Mouse (Mus musculus): ENCODE results near the gene Unc13d.
"Not testable (repeated sequence)": the region's sequence is repeated elsewhere in the genome, so short reads cannot be mapped to it uniquely, and the experiment has no call there.

The Unc13d gene

GRCm38 (mm10) chr11:116042372-116043138 lies 35.2 kb downstream of the Unc13d start:
- no peak for DNase-seq

- DNase-seq, result no peak
These were observed 35.9 kb downstream of the Unc13d start for GRCm38 (mm10) chr11:116041833-116042232.

DNA sequence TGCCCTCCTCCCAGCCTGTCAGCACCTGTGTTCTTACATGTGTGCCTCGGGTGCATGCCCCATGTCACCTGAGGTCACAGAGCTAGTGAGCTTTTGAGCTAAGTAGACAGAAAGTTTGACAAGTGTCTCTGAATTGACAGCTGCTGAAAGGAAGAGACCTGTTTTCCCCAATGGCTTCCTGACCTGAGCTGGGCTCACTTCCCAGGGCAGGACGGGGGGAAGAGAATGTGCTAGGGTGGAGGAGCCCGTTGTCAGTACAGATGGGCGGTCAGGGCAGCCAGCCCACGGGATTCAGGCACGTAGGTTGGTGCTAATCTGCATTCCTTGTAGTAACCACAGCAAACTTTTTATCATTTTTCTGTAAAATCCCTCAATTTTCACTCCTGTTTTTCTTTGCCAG lies 37.2 kb downstream of the Unc13d start:
- DNase-seq, result no peak

- no peak for DNase-seq
These were observed 39.9 kb downstream of the Unc13d start for GRCm38 (mm10) chr11:116037826-116038225.

GRCm38 (mm10) chr11:116036671-116037070 lies 41.1 kb downstream of the Unc13d start:
- no peak for DNase-seq

- no peak for DNase-seq
These were observed 43.2 kb downstream of the Unc13d start for GRCm38 (mm10) chr11:116034584-116034983.

GRCm38 (mm10) chr11:116030898-116031845 lies 46.6 kb downstream of the Unc13d start:
- peak; percentile 37 for DNase-seq

DNA sequence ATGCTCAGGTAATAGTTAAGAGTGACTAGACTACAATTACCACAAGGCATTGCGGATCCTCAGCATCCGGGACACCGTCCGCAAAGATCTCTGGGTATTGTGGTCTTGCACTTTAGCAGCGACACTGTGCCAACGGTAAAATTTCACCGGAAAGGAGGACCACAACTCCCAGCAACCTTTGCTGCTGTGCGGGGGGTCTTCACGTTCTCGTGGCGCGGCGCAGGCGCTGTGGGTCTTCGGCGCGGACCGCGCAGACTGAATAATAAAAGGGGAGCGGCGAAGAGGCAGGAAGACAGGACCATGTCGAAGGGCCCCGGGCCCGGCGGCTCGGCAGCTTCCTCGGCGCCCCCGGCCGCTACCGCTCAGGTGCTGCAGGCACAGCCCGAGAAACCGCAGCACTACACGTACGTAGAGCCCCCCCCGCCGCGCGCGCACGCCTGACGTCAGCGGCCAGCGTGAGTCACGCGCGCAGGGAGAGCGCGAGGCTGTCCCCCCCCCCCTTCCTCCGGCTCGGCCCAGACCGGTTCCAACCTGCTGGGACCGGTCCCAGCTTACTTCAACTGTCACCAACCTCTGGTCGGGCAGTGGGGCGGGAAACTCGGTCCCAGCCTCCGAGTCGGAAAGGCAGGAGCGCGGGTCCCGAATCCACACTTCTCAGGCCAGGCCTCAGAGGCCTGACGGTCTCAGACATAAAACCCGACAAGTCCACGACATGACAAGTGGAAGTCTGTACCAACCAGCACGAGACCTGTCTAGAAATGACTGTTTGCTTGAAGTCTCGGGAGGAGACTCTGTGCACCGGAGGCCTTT lies 47.5 kb downstream of the Unc13d start, which contains the start of gene Unk:
Gene Unk (plus strand): TSS at position 235 of the 810 bp plus-strand sequence.
- peak; percentile 99 for DNase-seq

DNA sequence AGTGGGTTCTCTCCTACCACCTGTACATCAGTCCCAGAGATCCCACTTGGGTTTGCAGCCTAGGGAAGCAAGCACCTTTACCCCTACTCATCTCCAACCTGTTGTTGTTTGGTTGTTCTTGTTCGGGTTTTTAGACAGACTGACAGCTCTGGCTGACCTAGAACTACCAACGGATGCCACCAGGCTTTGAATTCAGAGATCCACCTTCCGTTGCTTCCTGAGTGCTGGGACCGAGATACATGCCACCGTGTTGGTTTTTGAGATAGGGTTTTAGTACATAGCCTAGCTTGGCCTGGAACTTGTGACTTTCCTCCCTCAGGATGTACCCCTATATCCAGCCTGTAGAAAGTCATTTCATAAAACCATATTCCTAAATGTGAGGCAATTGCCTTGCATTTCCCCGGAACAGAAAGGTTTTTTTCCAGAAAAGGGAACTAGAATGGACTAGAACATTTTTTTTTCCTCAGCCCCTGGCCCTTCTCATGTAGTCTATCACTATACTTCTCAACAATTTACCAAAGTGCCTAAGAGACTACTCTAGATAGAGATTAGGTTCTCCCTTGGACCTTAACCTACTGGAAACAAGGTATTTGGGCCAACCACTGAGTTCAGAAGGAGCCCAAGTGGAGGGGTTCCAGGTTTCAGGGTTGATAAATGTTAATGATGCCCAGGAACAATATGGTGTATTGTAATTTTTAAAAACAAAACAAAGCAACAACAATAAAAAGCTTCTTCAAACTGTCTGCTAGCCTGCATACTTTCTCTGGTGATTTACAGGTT lies 48.5 kb downstream of the Unc13d start:
- DNase-seq, result no peak

DNA sequence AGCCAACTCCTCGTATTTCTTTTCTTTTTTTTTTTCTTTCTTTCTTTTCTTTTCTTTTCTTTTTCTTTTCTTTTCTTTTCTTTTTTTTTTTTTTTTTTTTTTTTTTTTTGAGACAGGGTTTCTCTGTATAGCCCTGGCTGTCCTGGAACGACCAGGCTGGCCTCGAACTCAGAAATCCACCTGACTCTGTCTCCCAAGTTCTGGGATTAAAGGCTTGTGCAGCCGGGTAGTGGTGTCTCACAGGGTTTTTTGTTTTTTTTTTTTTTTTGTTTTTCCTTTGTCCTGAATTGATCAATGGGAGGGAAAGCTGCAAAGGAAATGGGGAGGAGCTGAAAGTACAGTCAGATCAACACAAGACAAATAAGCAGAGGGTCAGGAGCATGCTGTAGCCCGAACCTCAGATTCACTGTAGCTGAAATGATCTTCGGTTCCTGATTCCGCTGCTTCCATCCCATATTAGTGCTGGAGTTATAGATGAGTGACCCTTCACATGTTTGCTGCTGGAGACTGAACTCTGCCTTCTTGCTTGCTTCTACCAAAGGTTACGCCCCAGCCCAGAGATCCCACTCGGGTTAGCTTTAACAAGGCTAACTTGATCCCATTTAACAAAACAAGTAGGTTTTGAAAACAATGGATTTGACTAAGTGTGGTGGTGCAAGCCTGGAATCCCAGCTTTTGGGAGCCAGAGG lies 49.4 kb downstream of the Unc13d start:
- DNase-seq, result no peak

GRCm38 (mm10) chr11:116027756-116028155 lies 50.0 kb downstream of the Unc13d start, which contains the start of gene H3f3b:
TSS of gene H3f3b (minus strand) at chr11:116027962.
- no peak for DNase-seq

- DNase-seq, result no peak
These were observed 52.5 kb downstream of the Unc13d start for GRCm38 (mm10) chr11:116025056-116025845.

DNA sequence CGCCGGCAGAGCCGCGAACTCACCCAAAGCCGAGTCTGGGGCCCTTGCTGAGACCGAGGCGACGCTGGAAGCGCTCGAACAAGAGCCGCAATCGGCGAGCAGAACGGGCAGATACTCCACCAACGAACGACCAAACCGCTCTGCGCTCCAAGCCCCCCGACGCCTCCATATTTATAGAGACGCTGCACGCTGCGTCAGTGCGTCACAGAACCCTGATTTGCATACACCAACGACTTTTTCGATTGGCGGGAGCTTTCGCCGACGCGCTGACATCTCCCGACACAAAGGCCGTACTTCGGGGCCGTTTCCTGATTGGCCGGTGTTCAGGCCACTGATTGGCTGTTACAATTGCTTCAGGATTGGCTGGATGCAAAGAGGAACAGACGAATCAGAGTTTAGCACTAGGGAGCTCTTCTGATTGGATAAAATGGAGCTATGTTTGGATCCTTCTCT lies 53.4 kb downstream of the Unc13d start:
- DNase-seq, result peak; percentile 98

DNA sequence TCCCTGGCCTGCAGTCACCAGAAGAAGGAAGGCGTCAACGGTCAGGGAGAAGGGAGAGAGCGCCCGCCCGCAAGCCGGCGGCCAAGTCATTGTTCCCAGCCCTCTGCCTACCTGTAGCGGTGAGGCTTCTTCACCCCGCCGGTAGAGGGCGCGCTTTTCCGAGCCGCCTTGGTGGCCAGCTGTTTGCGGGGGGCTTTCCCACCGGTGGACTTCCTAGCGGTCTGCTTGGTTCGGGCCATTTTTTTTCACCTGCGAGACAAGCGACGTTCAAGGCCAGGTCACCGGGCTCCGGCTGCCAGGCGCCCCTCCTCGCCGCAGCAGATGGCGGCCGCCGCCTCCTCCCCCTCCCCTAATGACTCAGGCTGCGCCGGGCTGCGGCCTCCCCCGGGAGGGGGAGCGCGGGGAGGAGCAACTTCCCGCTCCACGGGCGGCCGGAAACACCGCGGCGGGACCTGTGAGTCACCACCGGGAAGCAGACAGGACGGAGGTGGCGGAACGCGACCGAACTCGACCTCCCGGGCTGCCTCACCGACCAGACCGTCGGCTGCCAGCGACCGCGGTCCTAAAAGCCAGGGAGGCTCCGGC lies 53.9 kb downstream of the Unc13d start:
- peak; percentile 81 for DNase-seq

DNA sequence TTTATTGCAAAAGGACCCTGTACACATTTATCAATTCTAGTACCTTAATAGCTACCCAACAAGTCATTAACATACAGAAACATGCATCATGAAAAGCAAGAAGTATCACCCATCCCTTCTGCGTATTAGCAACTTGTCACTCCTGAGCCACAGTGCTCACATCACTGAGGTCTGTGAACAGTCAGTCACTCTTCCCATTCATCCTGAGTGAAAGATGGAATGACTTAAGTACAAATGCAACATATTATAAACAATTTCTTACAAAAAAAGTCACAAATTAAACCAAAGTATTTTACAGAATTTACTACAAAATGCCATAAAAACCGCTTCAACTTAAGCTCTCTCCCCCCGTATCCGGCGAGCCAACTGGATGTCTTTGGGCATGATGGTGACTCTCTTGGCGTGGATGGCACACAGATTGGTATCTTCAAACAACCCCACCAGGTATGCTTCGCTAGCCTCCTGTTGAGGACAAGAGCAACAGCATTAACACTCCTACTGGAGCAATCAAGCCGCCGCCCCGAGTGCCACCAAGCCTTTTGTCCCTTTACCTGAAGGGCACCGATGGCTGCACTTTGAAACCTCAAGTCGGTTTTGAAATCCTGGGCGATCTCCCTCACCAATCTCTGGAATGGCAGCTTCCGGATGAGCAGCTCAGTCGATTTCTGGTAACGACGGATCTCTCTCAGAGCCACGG lies 54.5 kb downstream of the Unc13d start:
- DNase-seq, result not testable (repeated sequence)

- DNase-seq, result no peak
These were observed 55.4 kb downstream of the Unc13d start for GRCm38 (mm10) chr11:116022256-116022780.

GRCm38 (mm10) chr11:116021328-116022220 lies 56.2 kb downstream of the Unc13d start:
- DNase-seq, result no peak

DNA sequence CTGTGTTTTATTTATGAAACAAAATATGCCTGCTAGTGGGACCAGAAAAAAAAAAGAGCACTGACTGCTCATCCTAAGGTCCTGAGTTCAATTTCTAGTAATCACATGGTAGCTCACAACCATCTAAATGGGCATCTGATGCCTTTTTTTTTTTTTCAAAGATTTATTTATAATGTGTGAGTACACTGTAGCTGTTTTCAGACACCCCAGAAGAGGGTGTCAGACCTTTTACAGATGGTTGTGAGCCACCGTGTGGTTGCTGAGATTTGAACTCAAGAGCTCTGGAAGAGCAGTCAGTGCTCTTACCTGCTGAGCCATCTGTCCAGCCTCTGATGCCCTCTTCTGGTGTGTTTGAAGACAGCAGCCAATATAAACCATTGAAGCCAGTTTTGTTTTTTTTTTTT lies 57.2 kb downstream of the Unc13d start:
- no peak for DNase-seq

All from embryo, embryonic 11 days (tissue).